Mouse (Mus musculus): ENCODE data around the gene Stard3. TPM values are rescaled to one million over a fixed set of nuclear protein-coding genes. Genes with fewer than 3 reads are reported as not detected.

The Stard3 gene
- total RNA-seq, 2 experiments from 2014 or later, result 31.3 to 34.5 TPM

GRCm38 (mm10) chr11:98329081-98329959 is 28.8 kb upstream of the Stard3 start, which contains the start of gene Neurod2:
TSS of gene Neurod2 (minus strand) at chr11:98329648.
- peak; percentile 86 to 87 for DNase-seq

- no peak for DNase-seq
Observed at GRCm38 (mm10) chr11:98329960-98330744, 28.0 kb upstream of the Stard3 start.

- DNase-seq, result no peak
Observed at GRCm38 (mm10) chr11:98330745-98331204, 27.4 kb upstream of the Stard3 start.

- DNase-seq, result no peak
Observed at GRCm38 (mm10) chr11:98331401-98331800, 26.8 kb upstream of the Stard3 start.

- DNase-seq, result no peak
Observed at GRCm38 (mm10) chr11:98332186-98332585, 26.0 kb upstream of the Stard3 start.

GRCm38 (mm10) chr11:98332841-98333240 is 25.3 kb upstream of the Stard3 start:
- no peak for DNase-seq

GRCm38 (mm10) chr11:98333263-98333696 is 24.9 kb upstream of the Stard3 start:
- DNase-seq, result no peak

GRCm38 (mm10) chr11:98333981-98334741 is 24.0 kb upstream of the Stard3 start:
- no peak for DNase-seq

GRCm38 (mm10) chr11:98335250-98335649 is 22.9 kb upstream of the Stard3 start:
- DNase-seq, result no peak

GRCm38 (mm10) chr11:98336245-98337107 is 21.7 kb upstream of the Stard3 start:
- no peak for DNase-seq

- peak; percentile 85 to 86 for DNase-seq
Observed at GRCm38 (mm10) chr11:98338507-98338961, 19.6 kb upstream of the Stard3 start.

GRCm38 (mm10) chr11:98339071-98339501 is 19.1 kb upstream of the Stard3 start:
- DNase-seq, result no peak

- DNase-seq, result no peak
Observed at GRCm38 (mm10) chr11:98339679-98340287, 18.4 kb upstream of the Stard3 start.

- DNase-seq, result no peak
Observed at GRCm38 (mm10) chr11:98340597-98340996, 17.6 kb upstream of the Stard3 start.

- no peak for DNase-seq
Observed at GRCm38 (mm10) chr11:98341174-98341573, 17.0 kb upstream of the Stard3 start.

- DNase-seq, result peak; percentile 96 to 98
Observed at GRCm38 (mm10) chr11:98342000-98342945, 15.9 kb upstream of the Stard3 start.

- peak; percentile 82 to 90 for DNase-seq
Observed at GRCm38 (mm10) chr11:98345253-98345652, 12.9 kb upstream of the Stard3 start.

GRCm38 (mm10) chr11:98346168-98346567 is 12.0 kb upstream of the Stard3 start:
- no peak for DNase-seq

GRCm38 (mm10) chr11:98347385-98348082 is 10.6 kb upstream of the Stard3 start:
- DNase-seq, result no peak

Measured in layer of hippocampus, postnatal 36 days (tissue).